Mouse (Mus musculus) megakaryocyte-erythroid progenitor cell, adult 5 weeks (primary cell): ENCODE results near the gene Tigd2. TPM values are rescaled to one million over a fixed set of nuclear protein-coding genes. Genes with fewer than 3 reads are reported as not detected.

Experiments used
- polyA plus RNA-seq: library from polyadenylated mRNA; stranded (reverse); fragments of >175 nt; gene quantifications from 2 replicates; pipeline ENCODE4 v1.2.3, GENCODE M21; 2012

The Tigd2 gene
- 4.6 and 4.9 TPM in 2 replicates for polyA plus RNA-seq

GRCm38 (mm10) chr6:59208685-59209298 is at the start of gene Tigd2:
Gene Tigd2, plus strand, starts transcription at chr6:59208870.

Other genes starting within 250 kb of the Tigd2 start
- 0.22 TPM in 1 of 2 replicates, not detected in the other for gene Fam13a, start 184.3 kb upstream of the Tigd2 start, polyA plus RNA-seq
- gene Gprin3, start 217.4 kb downstream of the Tigd2 start, polyA plus RNA-seq: 0.01 and 0.02 TPM in 2 replicates